Mouse (Mus musculus): ENCODE data around the gene Hbb-bh1. TPM values are rescaled to one million over a fixed set of nuclear protein-coding genes. Genes with fewer than 3 reads are reported as not detected.

Hbb-bh1 gene
- 623 and 675 TPM in 2 replicates for polyA plus RNA-seq (2016; fragmentation: Nextera tagmentation; extraction: Ambion mirVana)

- H3K9ac ChIP-seq (replicated peaks), result no peak within 1 kb of the TSS
- no peak within 1 kb of the TSS for H3K27ac ChIP-seq (replicated peaks)
- H3K27me3 ChIP-seq, result no peaks in the 10 kb centered on the region
- H3K4me3 ChIP-seq, result no peak within 1 kb of the TSS
- no peak within 1 kb of the TSS for H3K4me2 ChIP-seq (replicated peaks)
- H3K9me3 ChIP-seq, result no peaks in the 10 kb centered on the region
- no peak for ATAC-seq (ENCODE audit: low FRiP score, low read depth)
- 78% methylated on average over 2 of the region's 2 CpGs for WGBS
- H3K4me1 ChIP-seq, result no peaks in the 10 kb centered on the region
- H3K36me3 ChIP-seq, result no peaks in the 10 kb centered on the region
Measured at GRCm38 (mm10) chr7:103843034-103843433, at the start of gene Hbb-bh1. TSS of gene Hbb-bh1 (minus strand) at chr7:103843164.

GRCm38 (mm10) chr7:103886152-103886551, 43.2 kb upstream of the Hbb-bh1 start, which contains the start of gene Olfr66:
TSS of gene Olfr66 (minus strand) at chr7:103886252.
- no peak for ATAC-seq (ENCODE audit: low FRiP score, low read depth)
- no peak within 1 kb of the TSS for H3K4me3 ChIP-seq
- no peak within 1 kb of the TSS for H3K4me2 ChIP-seq (replicated peaks)
- H3K36me3 ChIP-seq, result no peaks in the 10 kb centered on the region
- H3K27ac ChIP-seq (replicated peaks), result no peak within 1 kb of the TSS
- H3K9me3 ChIP-seq, result no peaks in the 10 kb centered on the region
- H3K9ac ChIP-seq (replicated peaks), result no peak within 1 kb of the TSS
- H3K4me1 ChIP-seq, result no peaks in the 10 kb centered on the region
- no peaks in the 10 kb centered on the region for H3K27me3 ChIP-seq

GRCm38 (mm10) chr7:103877093-103877492, 34.1 kb upstream of the Hbb-bh1 start:
- H3K9me3 ChIP-seq, result no peaks in the 10 kb centered on the region
- no peaks in the 10 kb centered on the region for H3K4me1 ChIP-seq
- no peak overlapping the region for H3K27ac ChIP-seq (replicated peaks)
- WGBS, result 84% methylated on average over 2 of the region's 2 CpGs
- ATAC-seq (ENCODE audit: low FRiP score, low read depth), result no peak
- H3K9ac ChIP-seq (replicated peaks), result no peak overlapping the region
- H3K36me3 ChIP-seq, result no peaks in the 10 kb centered on the region
- no peaks in the 10 kb centered on the region for H3K27me3 ChIP-seq
- no peak overlapping the region for H3K4me3 ChIP-seq
- H3K4me2 ChIP-seq (replicated peaks), result no peak overlapping the region

GRCm38 (mm10) chr7:103874451-103874850, 31.5 kb upstream of the Hbb-bh1 start:
- WGBS, result 53% methylated on average over 5 of the region's 5 CpGs
- Histone ChIP-seq H3K9ac (replicated peaks) (no peak overlapping the region), H3K4me1 (no peaks in the 10 kb centered on the region), H3K9me3 (no peaks in the 10 kb centered on the region), H3K36me3 (no peaks in the 10 kb centered on the region), H3K27ac (replicated peaks) (no peak overlapping the region), H3K4me3 (no peak overlapping the region), H3K4me2 (replicated peaks) (no peak overlapping the region), H3K27me3 (no peaks in the 10 kb centered on the region)
- ATAC-seq (ENCODE audit: low FRiP score, low read depth), result no peak

- H3K4me2 ChIP-seq (replicated peaks), result no peak overlapping the region
- 12% methylated on average over 1 of the region's 1 CpGs for whole genome bisulfite sequencing
Measured at GRCm38 (mm10) chr7:103873064-103873463, 30.1 kb upstream of the Hbb-bh1 start.

GRCm38 (mm10) chr7:103870667-103871066, 27.7 kb upstream of the Hbb-bh1 start:
- Histone ChIP-seq H3K4me3 (no peak overlapping the region), H3K4me2 (replicated peaks) (no peak overlapping the region), H3K9ac (replicated peaks) (no peak overlapping the region), H3K36me3 (no peaks in the 10 kb centered on the region), H3K27ac (replicated peaks) (no peak overlapping the region), H3K9me3 (no peaks in the 10 kb centered on the region), H3K27me3 (no peaks in the 10 kb centered on the region), H3K4me1 (no peaks in the 10 kb centered on the region)
- no peak for ATAC-seq (ENCODE audit: low FRiP score, low read depth)

More at GRCm38 (mm10) chr7:103873064-103873463, 30.1 kb upstream of the Hbb-bh1 start:
- Histone ChIP-seq H3K9me3 (no peaks in the 10 kb centered on the region), H3K4me3 (no peak overlapping the region), H3K27ac (replicated peaks) (no peak overlapping the region), H3K9ac (replicated peaks) (no peak overlapping the region), H3K27me3 (no peaks in the 10 kb centered on the region), H3K4me1 (no peaks in the 10 kb centered on the region), H3K36me3 (no peaks in the 10 kb centered on the region)
- ATAC-seq (ENCODE audit: low FRiP score, low read depth), result no peak

- Histone ChIP-seq H3K4me3 (no peak overlapping the region), H3K36me3 (no peaks in the 10 kb centered on the region), H3K9ac (replicated peaks) (no peak overlapping the region), H3K9me3 (no peaks in the 10 kb centered on the region), H3K27ac (replicated peaks) (no peak overlapping the region), H3K27me3 (no peaks in the 10 kb centered on the region), H3K4me2 (replicated peaks) (no peak overlapping the region), H3K4me1 (no peaks in the 10 kb centered on the region)
- no peak for ATAC-seq (ENCODE audit: low FRiP score, low read depth)
Measured at GRCm38 (mm10) chr7:103865716-103866115, 22.8 kb upstream of the Hbb-bh1 start.

- Histone ChIP-seq H3K4me3 (no peak overlapping the region), H3K27me3 (no peaks in the 10 kb centered on the region), H3K9me3 (no peaks in the 10 kb centered on the region), H3K27ac (replicated peaks) (no peak overlapping the region), H3K9ac (replicated peaks) (no peak overlapping the region), H3K4me2 (replicated peaks) (no peak overlapping the region), H3K4me1 (no peaks in the 10 kb centered on the region), H3K36me3 (no peaks in the 10 kb centered on the region)
- ATAC-seq (ENCODE audit: low FRiP score, low read depth), result no peak
- WGBS, result 86% methylated on average over 3 of the region's 3 CpGs
Measured at GRCm38 (mm10) chr7:103861531-103861930, 18.6 kb upstream of the Hbb-bh1 start.

- WGBS, result 72% methylated on average over 1 of the region's 1 CpGs
- ATAC-seq (ENCODE audit: low FRiP score, low read depth), result peak; percentile 56; the same call in 1 of the 2 replicates
- H3K4me3 ChIP-seq, result no peak overlapping the region
- no peaks in the 10 kb centered on the region for H3K4me1 ChIP-seq
- no peak overlapping the region for H3K27ac ChIP-seq (replicated peaks)
- H3K9me3 ChIP-seq, result no peaks in the 10 kb centered on the region
- no peaks in the 10 kb centered on the region for H3K27me3 ChIP-seq
- no peaks in the 10 kb centered on the region for H3K36me3 ChIP-seq
- H3K9ac ChIP-seq (replicated peaks), result no peak overlapping the region
- H3K4me2 ChIP-seq (replicated peaks), result no peak overlapping the region
Measured at GRCm38 (mm10) chr7:103860855-103861254, 17.9 kb upstream of the Hbb-bh1 start.

- H3K4me3 ChIP-seq, result no peak overlapping the region
- H3K27me3 ChIP-seq, result no peaks in the 10 kb centered on the region
- ATAC-seq (ENCODE audit: low FRiP score, low read depth), result no peak
- 71% methylated on average over 2 of the region's 2 CpGs for WGBS
- H3K27ac ChIP-seq (replicated peaks), result no peak overlapping the region
- H3K4me2 ChIP-seq (replicated peaks), result no peak overlapping the region
- no peak overlapping the region for H3K9ac ChIP-seq (replicated peaks)
- H3K36me3 ChIP-seq, result no peaks in the 10 kb centered on the region
- H3K4me1 ChIP-seq, result no peaks in the 10 kb centered on the region
- no peaks in the 10 kb centered on the region for H3K9me3 ChIP-seq
Measured at GRCm38 (mm10) chr7:103859076-103859475, 16.1 kb upstream of the Hbb-bh1 start.

- no peak overlapping the region for H3K9ac ChIP-seq (replicated peaks)
- H3K36me3 ChIP-seq, result no peaks in the 10 kb centered on the region
- WGBS, result 77% methylated on average over 1 of the region's 1 CpGs
- H3K9me3 ChIP-seq, result no peaks in the 10 kb centered on the region
- no peaks in the 10 kb centered on the region for H3K4me1 ChIP-seq
- no peak overlapping the region for H3K27ac ChIP-seq (replicated peaks)
- ATAC-seq (ENCODE audit: low FRiP score, low read depth), result no peak
- no peak overlapping the region for H3K4me2 ChIP-seq (replicated peaks)
- H3K27me3 ChIP-seq, result no peaks in the 10 kb centered on the region
- H3K4me3 ChIP-seq, result no peak overlapping the region
Measured at GRCm38 (mm10) chr7:103854669-103855068, 11.7 kb upstream of the Hbb-bh1 start.

- Histone ChIP-seq H3K36me3 (no peaks in the 10 kb centered on the region), H3K27ac (replicated peaks) (no peak within 1 kb of the TSS), H3K4me2 (replicated peaks) (no peak within 1 kb of the TSS), H3K9me3 (no peaks in the 10 kb centered on the region), H3K4me1 (no peaks in the 10 kb centered on the region), H3K4me3 (no peak within 1 kb of the TSS), H3K9ac (replicated peaks) (no peak within 1 kb of the TSS), H3K27me3 (no peaks in the 10 kb centered on the region)
- no peak for ATAC-seq (ENCODE audit: low FRiP score, low read depth)
- 78% methylated on average over 2 of the region's 2 CpGs for WGBS
Measured at GRCm38 (mm10) chr7:103853090-103853489, 10.1 kb upstream of the Hbb-bh1 start, which contains the start of gene Hbb-y. TSS of gene Hbb-y (minus strand) at chr7:103853216.

All from midbrain, embryonic 12.5 days (tissue).